Mouse (Mus musculus): ENCODE measurements around the gene Ube2z.

Ube2z gene

DNA sequence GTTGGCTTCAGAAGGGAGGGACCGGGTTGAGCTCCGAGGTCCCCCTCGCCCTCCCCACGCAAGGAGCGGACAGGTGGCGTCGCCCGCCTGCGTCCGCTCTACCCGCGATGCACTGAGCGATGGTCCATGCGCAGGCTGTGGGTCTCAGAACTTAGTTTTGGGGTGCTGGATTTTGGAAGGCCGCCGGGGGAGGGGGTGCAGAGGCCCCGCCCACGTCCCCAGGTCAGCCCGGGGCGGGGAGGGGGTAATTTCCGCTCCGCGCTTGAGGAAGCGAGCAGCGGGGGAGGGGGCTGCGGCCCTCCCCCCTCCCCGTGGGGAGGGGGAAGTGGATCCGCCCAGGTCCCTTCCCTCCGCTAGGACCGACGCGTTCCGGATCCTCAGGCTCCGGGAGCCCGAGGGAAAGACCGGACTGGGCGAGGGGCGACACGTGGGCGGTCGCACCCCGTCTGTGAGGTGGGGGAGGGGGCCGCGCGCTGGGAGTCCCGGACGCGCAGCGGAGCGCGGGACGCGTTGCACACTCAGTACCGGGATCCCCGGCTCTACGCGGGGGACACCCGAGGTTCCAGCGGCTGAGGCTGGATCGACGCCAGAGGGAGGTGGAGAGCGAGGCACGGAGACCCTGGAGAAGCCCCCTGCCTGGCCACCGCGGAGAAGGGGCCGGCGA is 58.2 kb downstream of the Ube2z start:
- no peak for DNase-seq (ENCODE audit: low spot score)

DNA sequence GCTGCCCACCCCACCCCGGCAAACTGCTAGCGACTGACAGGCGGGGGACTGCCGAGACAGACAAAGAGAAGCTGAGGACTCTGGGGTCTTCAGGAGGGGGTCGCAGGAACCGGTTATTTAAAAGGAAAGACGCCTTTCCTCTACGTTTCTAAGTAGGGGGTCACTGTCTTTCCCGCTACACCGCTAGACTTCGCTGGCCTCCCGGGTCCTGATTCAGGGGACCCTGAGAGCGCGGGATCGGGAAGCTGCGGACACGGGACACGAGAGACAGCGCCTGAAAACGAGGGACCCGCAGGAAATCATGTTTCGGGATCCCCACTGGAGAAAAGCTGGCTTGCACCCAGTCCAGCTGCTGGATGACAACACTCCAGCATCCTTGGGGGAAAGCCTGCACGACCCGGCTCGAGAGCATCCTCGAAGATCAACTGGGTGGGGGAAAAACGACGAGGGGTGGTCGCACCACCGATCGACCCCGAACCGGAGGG is 58.8 kb downstream of the Ube2z start:
- no peak for DNase-seq (ENCODE audit: low spot score)

DNA sequence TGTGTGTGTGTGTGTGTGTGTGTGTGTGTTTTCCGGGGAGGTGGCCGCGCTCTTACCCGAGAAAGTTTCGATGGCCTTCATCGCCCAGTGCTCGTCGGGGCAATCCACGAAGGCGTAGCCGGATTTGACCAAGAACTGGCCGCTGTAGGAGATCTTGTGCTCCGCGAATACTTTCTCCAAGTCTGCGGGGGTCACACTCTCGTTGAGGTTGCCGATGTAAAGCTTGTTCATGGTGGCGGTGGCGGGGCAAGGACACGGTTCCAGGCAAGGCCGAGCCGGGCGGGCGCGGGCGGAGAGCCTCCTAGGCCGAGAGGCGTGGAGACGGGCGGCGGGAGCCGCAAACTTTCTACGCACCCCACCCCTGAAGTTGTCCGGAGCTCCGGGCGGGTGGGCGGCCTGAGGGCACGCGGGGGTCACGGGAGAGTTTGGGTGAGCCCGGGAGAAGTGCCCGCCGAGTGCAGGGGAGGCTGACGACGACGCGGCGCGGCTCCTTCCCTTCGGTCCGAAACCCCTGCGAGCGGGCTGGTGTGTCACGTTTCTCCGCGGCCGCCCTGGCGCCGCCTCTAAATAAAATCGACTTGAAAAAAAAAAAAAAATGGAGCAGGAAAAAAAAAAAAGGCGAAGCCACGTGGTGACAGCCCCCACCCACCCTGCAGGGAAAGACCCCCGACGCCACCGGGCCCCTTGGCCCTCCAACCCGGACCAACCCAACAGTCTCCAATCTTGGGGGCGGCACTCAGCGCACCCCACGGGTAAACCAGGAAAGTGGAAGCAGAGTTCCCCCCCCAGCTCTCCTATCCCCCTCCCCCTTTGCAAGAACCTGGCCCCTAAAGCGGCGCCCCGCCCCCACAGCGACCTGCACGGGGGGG is 59.6 kb downstream of the Ube2z start, which contains the start of gene Igf2bp1:
Gene Igf2bp1 (minus strand): TSS at position 538 of the 869 bp plus-strand sequence.
- no peak for DNase-seq (ENCODE audit: low spot score)

DNA sequence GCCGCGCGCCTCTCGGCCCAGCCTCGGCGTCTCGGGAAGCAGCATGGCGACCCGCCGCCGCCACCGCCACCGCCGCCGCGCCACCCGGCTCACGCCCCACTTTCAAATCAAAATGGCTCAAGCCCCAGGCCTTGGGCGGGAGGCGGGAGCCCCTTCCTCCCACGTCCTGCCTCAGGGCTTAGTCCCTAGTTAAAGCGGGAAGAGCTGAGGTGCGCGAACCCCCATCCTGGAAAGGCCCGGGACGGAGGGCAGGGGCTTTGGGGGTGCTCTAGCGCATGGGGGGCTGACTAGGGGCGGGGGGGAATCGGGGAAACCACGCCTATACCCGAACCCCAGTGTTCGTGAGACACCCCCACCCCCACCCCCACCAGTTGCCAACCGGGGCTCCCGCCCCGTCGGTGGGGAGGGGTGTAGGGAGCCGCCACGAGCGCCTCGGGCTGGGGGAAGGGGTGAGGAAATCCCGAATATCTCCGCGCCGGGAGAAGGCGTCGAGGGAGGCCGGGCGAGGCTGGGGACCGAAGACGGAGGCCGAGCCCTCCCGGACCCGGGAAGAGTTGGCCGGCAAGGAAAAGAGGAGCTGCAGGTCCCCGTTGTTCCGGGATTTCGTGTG is 60.3 kb downstream of the Ube2z start:
- DNase-seq (ENCODE audit: low spot score), result no peak

DNA sequence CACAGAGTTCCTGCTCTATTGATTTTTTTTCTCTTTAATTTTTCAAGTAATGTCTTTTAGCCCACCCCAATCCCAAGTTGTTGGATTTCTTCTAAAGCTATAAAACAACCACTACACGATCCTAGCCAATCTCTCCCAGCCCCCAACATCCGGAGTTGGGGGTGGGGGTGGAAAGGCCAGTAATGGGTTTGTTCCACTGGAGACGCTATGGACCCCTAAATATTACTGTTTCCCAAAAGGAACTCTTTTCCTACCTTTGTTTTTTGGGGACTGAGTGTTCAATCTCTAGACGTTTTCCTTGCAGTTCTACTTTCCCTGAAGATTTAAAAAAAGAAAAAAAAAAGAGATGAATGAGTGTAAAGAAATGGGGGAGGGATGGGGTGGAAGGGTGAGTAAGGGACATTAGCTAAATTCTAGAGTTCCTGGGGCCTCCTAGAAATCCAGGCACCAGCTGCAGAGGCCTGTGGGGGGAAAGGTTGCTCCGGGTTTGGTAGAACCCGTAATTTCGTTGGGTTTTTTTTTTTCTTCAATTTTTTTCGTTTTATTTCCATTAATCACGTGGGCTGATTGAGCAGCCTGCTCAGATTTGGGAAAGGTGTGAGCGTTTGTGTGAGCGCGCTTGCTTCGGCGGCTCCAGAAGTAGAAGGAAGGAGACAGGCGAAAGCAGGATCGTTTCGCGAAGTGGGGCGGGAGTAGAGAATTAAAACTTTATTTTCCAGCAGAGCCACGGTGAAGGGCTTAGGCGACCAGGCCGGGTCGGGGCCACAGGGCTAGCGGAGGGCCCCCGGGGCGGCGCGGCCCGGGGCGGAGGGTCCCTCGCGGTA is 61.0 kb downstream of the Ube2z start:
- DNase-seq (ENCODE audit: low spot score), result no peak

DNA sequence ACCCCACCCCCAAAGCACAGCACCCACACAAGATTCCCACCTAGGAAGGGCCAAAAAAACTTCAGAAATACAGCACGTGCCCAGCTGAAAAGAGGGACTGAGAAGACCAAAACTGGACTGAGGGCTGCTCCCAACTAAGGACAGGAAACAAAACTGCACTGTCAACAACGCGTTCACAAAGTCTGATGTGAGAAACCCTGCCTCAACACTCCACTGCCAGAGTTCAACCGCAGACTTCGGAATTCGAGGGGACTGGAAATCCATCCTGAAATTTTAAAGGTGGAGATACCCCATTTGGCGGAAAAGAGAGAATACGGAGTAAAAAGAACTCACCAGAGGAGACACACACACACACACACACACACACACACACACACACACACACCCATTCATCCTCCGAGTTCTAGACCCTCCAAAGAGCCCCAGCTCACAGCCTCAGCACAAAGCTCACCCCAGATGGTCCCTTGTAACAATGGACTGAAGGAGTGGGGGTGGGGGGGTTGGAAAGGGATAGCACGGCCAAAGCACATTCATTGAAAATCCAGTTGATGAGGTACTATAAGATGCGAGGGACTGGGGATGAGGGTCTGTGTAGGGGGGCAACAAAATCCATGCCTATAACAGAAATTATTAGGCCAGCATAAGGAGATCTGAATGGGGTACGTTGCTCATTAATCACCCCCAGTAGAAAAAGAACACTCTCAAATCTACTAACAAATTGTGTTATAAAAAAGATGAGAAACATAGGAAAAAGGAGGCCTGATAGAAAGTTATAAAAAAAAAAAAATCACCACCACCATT is 61.9 kb downstream of the Ube2z start:
- DNase-seq (ENCODE audit: low spot score), result no peak
